Mouse (Mus musculus): ENCODE results near the gene Dhfr. TPM values are rescaled to one million over a fixed set of nuclear protein-coding genes. Genes with fewer than 3 reads are reported as not detected.
A peak's percentile ranks its signal among the peaks of the same experiment; 100 is the strongest.

The Dhfr gene
- polyA plus RNA-seq, 1 experiment from 2014 or later: 28.0 TPM

DNA sequence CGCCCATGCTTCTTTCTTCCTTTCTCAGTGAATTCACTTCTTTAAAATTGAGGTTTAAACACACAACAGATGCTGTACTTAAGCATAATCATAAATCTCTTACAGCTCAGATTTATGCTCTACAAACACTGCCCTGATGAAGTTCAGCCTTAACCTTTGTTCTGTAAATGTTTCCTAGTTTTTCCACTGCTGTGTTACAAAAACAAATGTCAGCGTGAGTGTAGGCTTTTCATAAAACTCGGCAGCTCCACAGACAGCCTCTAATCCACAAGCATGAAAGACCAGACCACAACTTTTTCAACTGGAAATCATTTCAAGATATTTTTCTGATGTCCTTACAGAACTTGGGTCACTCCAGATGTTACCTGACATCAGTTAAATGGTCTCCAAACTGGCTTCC, 49.0 kb downstream of the Dhfr start:
- H3K27me3 ChIP-seq (ENCODE audit: low read depth, poor library complexity, severe bottlenecking): no peaks in the 10 kb centered on the region

DNA sequence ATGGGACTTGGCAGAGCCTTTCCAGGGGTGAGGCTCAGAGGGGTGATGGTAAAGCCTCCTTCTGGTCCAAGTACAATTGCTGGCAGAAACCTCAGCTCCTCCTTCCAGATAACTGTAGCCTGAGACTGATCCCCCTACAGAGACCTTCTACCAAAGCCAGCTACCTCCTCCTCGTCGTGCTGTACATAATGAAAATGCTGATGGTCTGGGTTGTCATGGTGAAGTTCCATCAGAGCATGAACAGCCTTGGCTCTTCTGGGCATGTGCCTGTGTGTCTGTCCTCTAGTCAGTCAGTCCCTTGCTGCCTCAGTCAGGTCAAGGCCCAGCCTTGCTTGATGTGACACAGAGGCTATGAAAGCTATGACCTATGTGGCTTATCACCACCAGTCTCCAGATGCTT, 56.0 kb downstream of the Dhfr start:
- H3K36me3 ChIP-seq: no peaks in the 10 kb centered on the region
- no peaks in the 10 kb centered on the region for H3K4me1 ChIP-seq
- H3K27me3 ChIP-seq (ENCODE audit: low read depth, poor library complexity, severe bottlenecking): no peaks in the 10 kb centered on the region
- H3K27ac ChIP-seq: no peak overlapping the region
- no peak overlapping the region for H3K4me3 ChIP-seq
- 85% methylated on average over 2 of the region's 2 CpGs for WGBS
- no peak for DNase-seq (ENCODE audit: low spot score)
- no peaks in the 10 kb centered on the region for H3K9me3 ChIP-seq (replicated peaks)

More for the DNA sequence above, 49.0 kb downstream of the Dhfr start:
- 87% methylated on average over 3 of the region's 3 CpGs for WGBS
- H3K36me3 ChIP-seq: no peaks in the 10 kb centered on the region
- H3K27ac ChIP-seq: no peak overlapping the region
- no peaks in the 10 kb centered on the region for H3K4me1 ChIP-seq
- no peak for DNase-seq (ENCODE audit: low spot score)
- H3K9me3 ChIP-seq (replicated peaks): no peaks in the 10 kb centered on the region
- H3K4me3 ChIP-seq: no peak overlapping the region

DNA sequence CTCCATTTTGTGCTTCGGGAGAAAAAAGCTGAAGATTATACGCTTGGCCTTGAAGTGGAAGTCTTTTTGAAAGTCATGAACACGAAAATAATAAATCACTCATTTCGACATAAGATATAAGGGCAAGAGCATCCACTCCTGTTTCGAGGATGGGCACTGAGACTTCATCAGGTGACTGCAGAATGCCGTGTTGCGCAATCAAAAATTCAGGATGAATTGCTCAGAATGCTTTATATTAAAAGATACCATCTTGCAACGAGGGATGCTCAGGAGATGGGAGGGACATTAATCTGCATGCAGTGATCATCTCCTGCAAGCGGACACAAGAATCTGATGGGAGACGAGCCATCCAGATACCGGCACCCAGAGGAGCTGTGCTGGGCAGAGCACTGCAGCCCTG, 65.1 kb downstream of the Dhfr start:
- Histone ChIP-seq H3K4me3 (no peak overlapping the region), H3K27me3 (ENCODE audit: low read depth, poor library complexity, severe bottlenecking) (peaks cover 24% of the 10 kb centered on the region), H3K27ac (no peak overlapping the region), H3K4me1 (no peaks in the 10 kb centered on the region), H3K36me3 (no peaks in the 10 kb centered on the region), H3K9me3 (replicated peaks) (no peaks in the 10 kb centered on the region)
- WGBS: 89% methylated on average over 11 of the region's 11 CpGs
- DNase-seq (ENCODE audit: low spot score): no peak

- DNase-seq (ENCODE audit: low spot score): no peak
- Histone ChIP-seq H3K27ac (no peak overlapping the region), H3K4me3 (no peak overlapping the region), H3K36me3 (no peaks in the 10 kb centered on the region), H3K9me3 (replicated peaks) (no peaks in the 10 kb centered on the region), H3K4me1 (peaks cover 15% of the 10 kb centered on the region), H3K27me3 (ENCODE audit: low read depth, poor library complexity, severe bottlenecking) (peaks cover 65% of the 10 kb centered on the region)
- WGBS: 67% methylated on average over 3 of the region's 3 CpGs
Measured at GRCm38 (mm10) chr13:92423711-92424110, 69.2 kb downstream of the Dhfr start.

GRCm38 (mm10) chr13:92425758-92426264, 71.3 kb downstream of the Dhfr start, which contains the start of gene Ankrd34b:
Ankrd34b (plus strand) TSS chr13:92425896.
- no peaks in the 10 kb centered on the region for H3K36me3 ChIP-seq
- no peaks in the 10 kb centered on the region for H3K9me3 ChIP-seq (replicated peaks)
- H3K4me1 ChIP-seq: peaks cover 15% of the 10 kb centered on the region
- H3K27ac ChIP-seq: peak within 1 kb of the TSS; percentile 28
- WGBS: under 1% methylated on average over 54 of the region's 54 CpGs
- DNase-seq (ENCODE audit: low spot score): peak; percentile 53
- H3K27me3 ChIP-seq (ENCODE audit: low read depth, poor library complexity, severe bottlenecking): peaks cover 72% of the 10 kb centered on the region
- peak within 1 kb of the TSS; percentile 71 for H3K4me3 ChIP-seq

DNA sequence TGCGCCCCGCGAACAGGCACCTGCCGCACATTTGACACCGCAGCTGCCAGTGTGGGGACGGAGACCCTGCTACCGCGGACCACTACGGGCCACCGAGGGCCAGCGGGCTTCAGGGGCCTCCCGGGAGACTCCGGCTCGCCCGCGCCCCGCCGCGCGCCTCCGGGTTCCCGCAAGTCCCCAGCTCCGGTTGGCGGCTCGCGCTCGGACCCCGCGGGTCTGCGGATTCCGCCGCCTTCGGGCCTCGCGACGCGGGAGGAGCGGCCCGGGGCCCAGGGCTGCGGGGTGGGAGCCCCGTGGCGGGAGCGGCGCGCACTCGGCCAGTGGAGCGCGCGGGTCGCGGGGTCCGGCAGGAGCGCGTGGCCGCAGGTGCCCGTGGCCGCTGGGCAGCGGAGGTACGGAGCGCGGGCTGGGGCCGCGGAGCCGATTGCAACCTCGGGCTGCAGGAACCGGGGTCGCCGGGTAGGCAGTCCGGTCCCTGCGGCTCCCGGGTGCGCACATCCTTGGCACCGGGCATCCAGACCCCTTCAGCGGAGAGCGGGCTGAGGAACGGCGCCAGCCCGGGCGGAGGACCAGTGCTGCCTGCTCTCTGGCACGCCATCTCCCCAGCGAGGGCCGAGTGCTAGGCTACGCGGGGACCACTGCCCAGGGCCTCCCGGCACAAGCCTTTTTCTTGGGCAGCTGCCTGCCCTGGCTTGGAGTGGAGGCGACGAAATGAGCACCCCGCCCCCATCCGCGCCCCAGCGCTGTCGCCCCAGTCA, 71.9 kb downstream of the Dhfr start:
- Histone ChIP-seq H3K9me3 (replicated peaks) (no peaks in the 10 kb centered on the region), H3K4me1 (peaks cover 15% of the 10 kb centered on the region), H3K27ac (peak overlapping the region; percentile 27), H3K36me3 (no peaks in the 10 kb centered on the region), H3K27me3 (ENCODE audit: low read depth, poor library complexity, severe bottlenecking) (peaks cover 72% of the 10 kb centered on the region), H3K4me3 (peak overlapping the region; percentile 71)
- WGBS: under 1% methylated on average over 92 of the region's 92 CpGs
- DNase-seq (ENCODE audit: low spot score): peak; percentile 60

GRCm38 (mm10) chr13:92427351-92427855, 72.9 kb downstream of the Dhfr start:
- no peak overlapping the region for H3K27ac ChIP-seq
- no peaks in the 10 kb centered on the region for H3K36me3 ChIP-seq
- WGBS: 43% methylated on average over 4 of the region's 4 CpGs
- no peak for DNase-seq (ENCODE audit: low spot score)
- H3K27me3 ChIP-seq (ENCODE audit: low read depth, poor library complexity, severe bottlenecking): peaks cover 70% of the 10 kb centered on the region
- H3K9me3 ChIP-seq (replicated peaks): no peaks in the 10 kb centered on the region
- no peak overlapping the region for H3K4me3 ChIP-seq
- peaks cover 15% of the 10 kb centered on the region for H3K4me1 ChIP-seq

Other genes with a start within 250 kb of the Dhfr start
- gene Rasgrf2, start 223.1 kb upstream of the Dhfr start, polyA plus RNA-seq (2016; fragmentation: Nextera tagmentation; extraction: Ambion mirVana): 0.13 TPM in 1 of 2 replicates, not detected in the other
- gene Gm20379, start 48.7 kb upstream of the Dhfr start, polyA plus RNA-seq (2016; fragmentation: Nextera tagmentation; extraction: Ambion mirVana): 0.98 and 1.4 TPM in 2 replicates
- 33.5 and 37.7 TPM in 2 replicates for gene Msh3, start 277 bp downstream of the Dhfr start, polyA plus RNA-seq (2016; fragmentation: Nextera tagmentation; extraction: Ambion mirVana)
- 0.05 TPM in 2 replicates for gene Ankrd34b, start 71.2 kb downstream of the Dhfr start, polyA plus RNA-seq (2016; fragmentation: Nextera tagmentation; extraction: Ambion mirVana)
- gene Fam151b, start 129.3 kb downstream of the Dhfr start, polyA plus RNA-seq (2016; fragmentation: Nextera tagmentation; extraction: Ambion mirVana): 0.13 TPM in 1 of 2 replicates, not detected in the other
- gene Zfyve16, start 176.1 kb downstream of the Dhfr start, polyA plus RNA-seq (2016; fragmentation: Nextera tagmentation; extraction: Ambion mirVana): 9.8 and 12.5 TPM in 2 replicates
- not detected in 2 replicates for gene Spz1, start 221.4 kb downstream of the Dhfr start, polyA plus RNA-seq (2016; fragmentation: Nextera tagmentation; extraction: Ambion mirVana)

Measured in limb, embryonic 10.5 days (tissue).